Mouse (Mus musculus): Measurements from ENCODE around the gene Diras1. TPM values are rescaled to one million over a fixed set of nuclear protein-coding genes. Genes with fewer than 3 reads are reported as not detected.

Diras1 gene
- polyA plus RNA-seq, 1 experiment from 2014 or later: 0.08 TPM

DNA sequence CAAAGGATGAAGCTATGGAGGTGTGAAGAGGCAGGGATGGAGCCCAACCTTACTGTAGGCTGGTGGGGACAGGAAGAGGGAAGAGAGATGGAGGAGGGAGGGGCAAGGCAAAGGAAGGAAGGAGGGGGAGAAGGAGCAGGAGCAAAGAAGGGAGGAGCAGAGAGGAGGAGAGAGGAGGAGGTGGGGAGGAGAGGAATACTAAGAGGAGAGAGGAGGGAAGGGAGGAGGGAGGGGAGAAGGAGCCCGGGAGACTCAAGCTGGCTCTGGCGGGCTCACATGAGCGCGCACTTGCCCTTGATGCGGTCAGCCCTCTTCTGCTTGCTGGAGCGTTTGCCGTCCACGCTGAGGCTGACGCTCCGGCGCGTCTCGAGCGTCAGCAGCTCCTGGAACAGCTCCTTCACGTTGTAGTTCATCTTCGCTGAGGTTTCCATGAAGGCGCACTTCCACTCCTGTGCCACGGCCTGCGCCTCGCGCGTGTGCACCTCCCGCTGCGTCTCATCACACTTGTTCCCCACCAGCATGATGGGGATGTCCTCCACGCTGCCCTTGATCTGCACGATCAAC, 3.8 kb downstream of the Diras1 start:
- H3K27me3 ChIP-seq (ENCODE audit: insufficient read depth, low read length): peaks cover 33% of the 10 kb centered on the region
- H3K4me2 ChIP-seq: no peak overlapping the region
- no peak overlapping the region for H3K9ac ChIP-seq
- 12% methylated on average over 26 of the region's 26 CpGs for WGBS
- H3K36me3 ChIP-seq (ENCODE audit: insufficient read depth): no peaks in the 10 kb centered on the region
- no peak for TF ChIP-seq CTCF (IDR thresholded peaks at IDR 0.05; ENCODE audit: low read depth)
- ATAC-seq (ENCODE audit: insufficient read depth) (no peak), DNase-seq (no peak)
- H3K4me3 ChIP-seq (ENCODE audit: low read depth, low read length): no peak overlapping the region
- H3K4me1 ChIP-seq (ENCODE audit: insufficient read depth): no peaks in the 10 kb centered on the region
- H3K27ac ChIP-seq (ENCODE audit: low read depth): no peak overlapping the region
- H3K9me3 ChIP-seq (ENCODE audit: low read depth, low read length): no peaks in the 10 kb centered on the region

DNA sequence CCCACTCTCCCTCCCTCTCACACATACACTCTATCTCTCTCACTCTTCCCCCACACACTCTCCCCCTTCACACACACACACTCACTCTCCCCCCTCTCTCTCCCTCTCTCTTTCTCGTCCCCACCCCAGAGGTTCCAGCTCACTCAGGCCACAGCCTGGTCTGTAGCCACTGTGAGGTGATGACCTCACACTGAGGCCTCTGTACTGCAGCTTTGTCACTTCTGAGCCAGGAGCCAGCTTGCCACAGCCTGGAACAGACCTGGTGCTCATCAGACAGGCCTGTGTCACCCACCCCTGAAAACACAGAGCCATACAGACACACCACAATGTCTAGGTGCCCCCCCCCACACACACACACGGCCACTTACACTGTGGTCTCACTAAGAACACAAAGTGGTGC, 5.3 kb downstream of the Diras1 start:
- no peak for TF ChIP-seq CTCF (IDR thresholded peaks at IDR 0.05; ENCODE audit: low read depth)
- ATAC-seq (ENCODE audit: insufficient read depth) (no peak), DNase-seq (no peak)
- WGBS: 48% methylated on average over 2 of the region's 2 CpGs
- H3K9ac ChIP-seq: no peak overlapping the region
- peaks cover 25% of the 10 kb centered on the region for H3K27me3 ChIP-seq (ENCODE audit: insufficient read depth, low read length)
- no peak overlapping the region for H3K27ac ChIP-seq (ENCODE audit: low read depth)
- no peaks in the 10 kb centered on the region for H3K36me3 ChIP-seq (ENCODE audit: insufficient read depth)
- no peak overlapping the region for H3K4me3 ChIP-seq (ENCODE audit: low read depth, low read length)
- H3K4me2 ChIP-seq: no peak overlapping the region
- no peaks in the 10 kb centered on the region for H3K9me3 ChIP-seq (ENCODE audit: low read depth, low read length)
- H3K4me1 ChIP-seq (ENCODE audit: insufficient read depth): no peaks in the 10 kb centered on the region

DNA sequence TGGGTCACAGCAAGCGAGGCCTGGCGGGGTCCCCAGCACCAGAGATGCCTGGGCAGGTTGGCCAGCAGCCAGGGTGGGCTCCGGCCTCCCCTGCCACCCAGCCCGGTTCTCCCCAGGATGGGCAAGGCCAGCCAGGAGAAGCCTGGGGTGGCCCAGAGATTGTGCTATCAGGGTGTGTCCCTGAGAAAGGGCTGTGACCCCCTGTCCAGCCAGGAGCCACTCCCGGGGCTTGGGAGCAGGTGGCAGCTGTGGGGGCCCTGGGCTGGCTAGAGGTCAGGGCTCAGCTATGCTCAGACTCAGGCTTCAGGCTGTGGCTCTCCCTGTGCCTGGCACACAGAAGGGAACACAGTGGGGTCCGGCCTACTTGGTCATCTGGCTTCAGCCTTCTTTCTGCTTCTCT, 5.8 kb downstream of the Diras1 start:
- no peak for ATAC-seq (ENCODE audit: insufficient read depth)
- Histone ChIP-seq H3K27ac (ENCODE audit: low read depth) (no peak overlapping the region), H3K4me3 (ENCODE audit: low read depth, low read length) (no peak overlapping the region), H3K9me3 (ENCODE audit: low read depth, low read length) (no peaks in the 10 kb centered on the region), H3K36me3 (ENCODE audit: insufficient read depth) (no peaks in the 10 kb centered on the region), H3K27me3 (ENCODE audit: insufficient read depth, low read length) (peaks cover 20% of the 10 kb centered on the region), H3K4me2 (no peak overlapping the region), H3K4me1 (ENCODE audit: insufficient read depth) (0 out of 2 replicates have a peak, but pooled peaks cover 1% of the 10 kb centered on the region), H3K9ac (no peak overlapping the region)
- 62% methylated on average over 6 of the region's 6 CpGs for WGBS
- no peak for DNase-seq
- no peak for TF ChIP-seq CTCF (IDR thresholded peaks at IDR 0.05; ENCODE audit: low read depth)

DNA sequence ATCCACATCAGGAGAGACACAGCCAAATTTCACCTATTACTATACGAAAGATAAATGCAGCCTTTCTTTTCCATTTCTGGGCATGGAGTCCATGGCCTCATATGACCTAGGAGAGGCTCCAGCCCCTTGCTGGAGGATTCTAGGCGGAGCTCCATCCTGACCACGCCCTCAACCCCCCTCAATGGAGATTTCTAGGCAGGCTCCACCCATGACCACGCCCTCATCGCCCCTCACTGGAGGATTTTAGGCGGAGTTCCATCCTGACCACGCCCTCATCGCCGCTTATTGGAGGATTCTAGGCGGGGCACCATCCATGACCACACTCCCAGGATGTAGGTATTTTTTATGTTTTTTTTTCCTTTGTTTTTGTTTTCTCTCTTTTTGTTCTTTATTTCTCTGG, 7.1 kb downstream of the Diras1 start:
- Histone ChIP-seq H3K4me2 (no peak overlapping the region), H3K36me3 (ENCODE audit: insufficient read depth) (no peaks in the 10 kb centered on the region), H3K9ac (no peak overlapping the region), H3K27me3 (ENCODE audit: insufficient read depth, low read length) (peaks cover 11% of the 10 kb centered on the region), H3K27ac (ENCODE audit: low read depth) (no peak overlapping the region), H3K4me3 (ENCODE audit: low read depth, low read length) (no peak overlapping the region), H3K9me3 (ENCODE audit: low read depth, low read length) (no peaks in the 10 kb centered on the region), H3K4me1 (ENCODE audit: insufficient read depth) (0 out of 2 replicates have a peak, but pooled peaks cover 3% of the 10 kb centered on the region)
- TF ChIP-seq CTCF (IDR thresholded peaks at IDR 0.05; ENCODE audit: low read depth): no peak
- ATAC-seq (ENCODE audit: insufficient read depth) (no peak), DNase-seq (peak; percentile 58)
- 37% methylated on average over 10 of the region's 10 CpGs for WGBS

DNA sequence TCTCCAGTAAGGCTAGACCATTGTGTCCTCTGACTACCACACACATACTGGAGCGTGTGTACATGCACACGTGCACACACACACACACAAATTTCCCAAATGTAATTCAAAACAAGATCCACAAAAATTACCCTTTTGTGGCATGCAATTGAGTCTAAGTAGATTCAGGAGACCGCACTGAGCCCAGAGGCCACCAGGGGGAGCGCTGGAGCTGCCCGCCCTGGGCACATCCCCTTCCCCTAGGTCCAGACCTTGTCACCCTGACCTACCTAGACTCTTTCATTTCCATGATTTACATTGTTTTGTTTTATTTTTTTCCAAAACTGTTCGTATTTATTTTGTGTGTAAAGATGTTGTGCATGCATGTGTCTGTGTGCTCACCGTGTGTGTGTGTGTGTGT, 8.8 kb downstream of the Diras1 start:
- 8% methylated on average over 7 of the region's 7 CpGs for WGBS
- no peak overlapping the region for H3K4me2 ChIP-seq
- no peaks in the 10 kb centered on the region for H3K36me3 ChIP-seq (ENCODE audit: insufficient read depth)
- no peak overlapping the region for H3K27ac ChIP-seq (ENCODE audit: low read depth)
- no peak overlapping the region for H3K9ac ChIP-seq
- TF ChIP-seq CTCF (IDR thresholded peaks at IDR 0.05; ENCODE audit: low read depth): peak; percentile 83
- H3K9me3 ChIP-seq (ENCODE audit: low read depth, low read length): no peaks in the 10 kb centered on the region
- DNase-seq (peak; percentile 67), ATAC-seq (ENCODE audit: insufficient read depth) (no peak)
- H3K4me1 ChIP-seq (ENCODE audit: insufficient read depth): 0 out of 2 replicates have a peak, but pooled peaks cover 3% of the 10 kb centered on the region
- H3K27me3 ChIP-seq (ENCODE audit: insufficient read depth, low read length): peaks cover 3% of the 10 kb centered on the region; the same call in 1 of the 2 replicates
- no peak overlapping the region for H3K4me3 ChIP-seq (ENCODE audit: low read depth, low read length)

DNA sequence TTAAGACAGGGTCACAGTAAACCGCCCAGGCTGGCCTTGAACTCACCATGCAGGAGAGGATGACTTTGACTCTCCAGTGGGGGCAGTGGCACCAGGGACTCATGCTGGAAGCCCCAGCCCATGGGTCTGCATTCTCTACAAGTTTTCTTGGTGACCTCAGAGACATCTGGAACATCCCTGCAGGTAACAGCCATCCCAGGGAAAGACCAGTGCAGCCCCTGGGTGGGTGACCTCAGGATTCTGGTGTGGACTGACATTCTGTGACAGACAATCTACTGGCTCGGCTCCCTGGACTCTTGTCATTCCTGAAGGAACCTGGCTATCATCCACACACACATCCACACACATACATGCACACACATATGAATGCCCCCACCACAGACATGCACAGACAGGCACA, 9.8 kb downstream of the Diras1 start:
- H3K4me3 ChIP-seq (ENCODE audit: low read depth, low read length): no peak overlapping the region

DNA sequence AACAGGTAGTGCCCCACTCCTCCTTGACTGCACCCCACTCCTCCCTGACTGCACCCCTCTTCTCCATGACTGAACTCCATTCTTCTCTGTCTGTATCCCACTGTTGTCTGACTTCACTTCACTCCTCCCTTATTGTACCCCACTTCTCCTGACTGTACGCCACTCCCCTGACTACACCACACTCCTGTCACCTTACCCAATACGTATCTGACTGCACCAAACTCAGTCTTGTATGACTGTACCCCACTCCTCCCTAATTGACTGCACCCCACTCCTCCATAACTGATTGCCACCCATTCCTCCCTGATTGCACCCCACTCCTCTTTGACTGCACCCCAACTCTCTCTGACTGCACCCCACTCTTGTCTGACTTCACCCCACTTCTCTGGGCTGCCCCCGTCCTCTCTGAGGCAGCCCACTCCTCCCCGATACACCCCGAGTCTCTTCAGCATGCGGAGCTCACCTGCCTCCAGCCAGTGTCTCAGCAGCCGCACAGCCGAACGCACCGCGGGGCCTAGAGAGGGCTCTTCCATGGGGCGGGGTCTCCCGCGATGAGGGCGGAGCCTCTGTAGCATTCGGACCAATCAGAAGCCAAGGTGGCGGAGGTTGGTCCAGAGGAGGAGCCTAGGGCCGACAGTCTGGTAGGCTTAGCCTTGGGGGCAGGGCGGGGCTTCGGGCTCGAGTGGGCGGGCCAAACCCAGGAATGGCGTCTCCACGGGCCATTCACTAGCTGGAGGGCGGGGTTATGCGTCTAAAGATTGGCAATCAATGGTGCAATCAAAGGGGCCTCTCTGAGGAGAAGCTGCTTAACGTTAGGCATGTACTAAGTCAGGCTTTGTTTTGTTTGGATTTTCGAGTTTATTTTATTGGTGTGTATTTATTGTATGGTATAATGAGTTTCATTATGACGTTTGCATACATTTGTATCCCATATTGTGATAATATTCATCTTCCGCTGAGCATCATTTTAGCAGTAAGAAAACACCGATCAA, 10.8 kb downstream of the Diras1 start, which contains the start of gene Gng7:
Gene Gng7, minus strand, starts transcription at position 553 of the 992 bp plus-strand sequence.
- no peaks in the 10 kb centered on the region for H3K27me3 ChIP-seq (ENCODE audit: insufficient read depth, low read length)
- no peak within 1 kb of the TSS for H3K27ac ChIP-seq (ENCODE audit: low read depth)
- 0 out of 2 replicates have a peak, but pooled peaks cover 3% of the 10 kb centered on the region for H3K4me1 ChIP-seq (ENCODE audit: insufficient read depth)
- no peaks in the 10 kb centered on the region for H3K36me3 ChIP-seq (ENCODE audit: insufficient read depth)
- H3K9ac ChIP-seq: peak within 1 kb of the TSS; percentile 45
- H3K4me2 ChIP-seq: peak within 1 kb of the TSS; percentile 69
- H3K9me3 ChIP-seq (ENCODE audit: low read depth, low read length): no peaks in the 10 kb centered on the region
- peak within 1 kb of the TSS; percentile 38 for H3K4me3 ChIP-seq (ENCODE audit: low read depth, low read length)
- TF ChIP-seq CTCF (IDR thresholded peaks at IDR 0.05; ENCODE audit: low read depth): no peak
- WGBS: 10% methylated on average over 31 of the region's 31 CpGs
- DNase-seq (peak; percentile 97), ATAC-seq (ENCODE audit: insufficient read depth) (peak; percentile 98)

More for the DNA sequence above, 9.8 kb downstream of the Diras1 start:
- WGBS: 66% methylated on average over 2 of the region's 2 CpGs
- H3K27ac ChIP-seq (ENCODE audit: low read depth): no peak overlapping the region
- H3K36me3 ChIP-seq (ENCODE audit: insufficient read depth): no peaks in the 10 kb centered on the region
- no peak for TF ChIP-seq CTCF (IDR thresholded peaks at IDR 0.05; ENCODE audit: low read depth)
- H3K9ac ChIP-seq: no peak overlapping the region
- no peak overlapping the region; the same call in 1 of the 2 replicates for H3K4me2 ChIP-seq
- H3K9me3 ChIP-seq (ENCODE audit: low read depth, low read length): no peaks in the 10 kb centered on the region
- no peak for ATAC-seq (ENCODE audit: insufficient read depth)
- no peaks in the 10 kb centered on the region for H3K27me3 ChIP-seq (ENCODE audit: insufficient read depth, low read length)
- 0 out of 2 replicates have a peak, but pooled peaks cover 3% of the 10 kb centered on the region for H3K4me1 ChIP-seq (ENCODE audit: insufficient read depth)
- no peak for DNase-seq
